Mouse (Mus musculus): ENCODE measurements around the gene Cldn20.

GRCm38 (mm10) chr17:3558356-3558870, 26.1 kb downstream of the Cldn20 start:
- TF ChIP-seq POLR2A (IDR thresholded peaks at IDR 0.05; ENCODE audit: insufficient read length, low read depth) (no peak), MAX (IDR thresholded peaks at IDR 0.05; ENCODE audit: low read depth) (no peak), SRF (IDR thresholded peaks at IDR 0.05; ENCODE audit: control insufficient read depth, insufficient read length, low read depth) (no peak), POLR2AphosphoS2 (IDR thresholded peaks at IDR 0.05; ENCODE audit: insufficient read length, low read depth) (no peak), E2F4 (IDR thresholded peaks at IDR 0.05; ENCODE audit: insufficient read depth) (no peak), USF1 (IDR thresholded peaks at IDR 0.05; ENCODE audit: low read depth) (no peak), CEBPB (IDR thresholded peaks at IDR 0.05; ENCODE audit: insufficient read depth, poor library complexity, severe bottlenecking) (no peak), TCF12 (IDR thresholded peaks at IDR 0.05; ENCODE audit: insufficient read depth, poor library complexity, severe bottlenecking) (no peak), REST (IDR thresholded peaks at IDR 0.05; ENCODE audit: insufficient read depth, insufficient read length) (no peak)
